Mouse (Mus musculus) forebrain, embryonic 14.5 days (tissue): ENCODE measurements around the gene Mars. TPM values are rescaled to one million over a fixed set of nuclear protein-coding genes. Genes with fewer than 3 reads are reported as not detected.
A peak's percentile ranks its signal among the peaks of the same experiment; 100 is the strongest.
"Not testable (repeated sequence)": the region's sequence is repeated elsewhere in the genome, so short reads cannot be mapped to it uniquely, and the experiment has no call there.

Source experiments
- ATAC-seq: fragments of 200-750 bp; cut with Nextera tagmentation; 2 replicates; pipeline ENCODE4 v1.8.0; 2017; ENCODE audit warnings: mild to moderate bottlenecking, moderate library complexity
- DNase-seq: peaks from one replicate; pipeline ENCODE4 v3.0.0-alpha.2; 2015; ENCODE audit warnings: low spot score
- H3K27ac ChIP-seq: fragments of 300-500 bp; sonication (generic); 2 replicates; pipeline ENCODE4 v1.5.1; 2014; ENCODE audit warnings: low read depth, mild to moderate bottlenecking, control low read depth, low read length, moderate library complexity
- H3K27me3 ChIP-seq: fragments of 300-500 bp; sonication (generic); replicated peaks from 2 replicates; pipeline ENCODE4 v1.6.1; 2014; ENCODE audit warnings: low read length, control low read depth, mixed read lengths; ENCODE audit not compliant: control insufficient read depth, insufficient read depth
- H3K36me3 ChIP-seq: fragments of 300-500 bp; sonication (generic); 2 replicates; pipeline ENCODE4 v1.6.1; 2014; ENCODE audit warnings: low read length, control low read depth; ENCODE audit not compliant: control insufficient read depth, insufficient read depth
- H3K4me1 ChIP-seq: fragments of 300-500 bp; sonication (generic); 2 replicates; pipeline ENCODE4 v1.6.1; 2014; ENCODE audit warnings: antibody characterized with exemption, low read length, control low read depth; ENCODE audit not compliant: control insufficient read depth, insufficient read depth
- H3K4me2 ChIP-seq: fragments of 300-500 bp; sonication (generic); 2 replicates; pipeline ENCODE4 v1.6.1; 2014; ENCODE audit warnings: mild to moderate bottlenecking, control low read depth, low read length
- H3K4me3 ChIP-seq: fragments of 300-500 bp; sonication (generic); 2 replicates; pipeline ENCODE4 v1.5.1; 2014; ENCODE audit warnings: low read depth, low read length, control low read depth
- H3K9ac ChIP-seq: fragments of 300-500 bp; sonication (generic); 2 replicates; pipeline ENCODE4 v1.6.1; 2014; ENCODE audit warnings: mild to moderate bottlenecking, low read length, control low read depth, moderate library complexity
- H3K9me3 ChIP-seq: fragments of 300-500 bp; sonication (generic); replicated peaks from 2 replicates; pipeline ENCODE4 v1.6.1; 2016; ENCODE audit warnings: low read length, control low read depth, mixed read lengths; ENCODE audit not compliant: control insufficient read depth
- WGBS: fragments of 180-500 bp; shearing (Covaris S2); extraction: QIAGEN DNeasy Blood & Tissue Kit; methylation state at CpG from one replicate; pipeline ENCODE4 v1.1.7; 2014; 5-methylcytosine and 5-hydroxymethylcytosine counted together
- polyA plus RNA-seq: library from polyadenylated mRNA; unstranded; fragments of >200 nt; fragmentation: Nextera tagmentation; extraction: Ambion mirVana; gene quantifications from 2 replicates; pipeline ENCODE4 v1.2.1, GENCODE M21; 2014

Mars gene
- polyA plus RNA-seq, 1 experiment from 2014 or later: 124 TPM

GRCm38 (mm10) chr10:127309167-127309566, 2.4 kb downstream of the Mars start:
- not testable (repeated sequence) for H3K9me3 ChIP-seq, H3K4me2 ChIP-seq, H3K27me3 ChIP-seq, ATAC-seq, H3K9ac ChIP-seq, H3K4me1 ChIP-seq, H3K4me3 ChIP-seq, H3K27ac ChIP-seq, DNase-seq
- WGBS: 88% methylated on average over 3 of the region's 3 CpGs
- H3K36me3 ChIP-seq: peaks cover 50% of the 10 kb centered on the region

DNA sequence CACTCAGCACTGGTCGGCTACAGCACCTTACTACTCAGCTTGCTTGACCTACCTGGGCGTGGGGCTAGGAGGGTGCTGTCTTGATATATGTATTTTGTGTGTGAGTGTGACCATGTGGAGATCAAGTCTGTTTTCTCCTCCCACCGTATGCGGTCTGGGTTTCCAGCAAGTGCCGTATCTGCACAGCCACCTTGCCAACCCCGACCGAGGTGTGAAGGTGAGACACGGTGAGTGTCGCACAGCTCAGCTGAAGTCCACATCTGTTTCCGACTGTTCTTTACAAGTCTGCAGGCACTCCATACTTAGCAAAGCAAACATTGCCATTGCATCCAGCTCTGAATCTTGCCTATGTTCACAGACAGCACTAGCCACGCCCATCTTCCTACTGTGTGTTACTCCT, 8.4 kb downstream of the Mars start:
- H3K9me3 ChIP-seq: no peaks in the 10 kb centered on the region
- H3K27me3 ChIP-seq: no peaks in the 10 kb centered on the region
- no peak for ATAC-seq
- no peak for DNase-seq
- no peaks in the 10 kb centered on the region for H3K4me1 ChIP-seq
- WGBS: 93% methylated on average over 11 of the region's 11 CpGs
- no peak overlapping the region for H3K4me3 ChIP-seq
- no peak overlapping the region for H3K4me2 ChIP-seq
- no peak overlapping the region for H3K27ac ChIP-seq
- peaks cover 99% of the 10 kb centered on the region for H3K36me3 ChIP-seq
- no peak overlapping the region for H3K9ac ChIP-seq

DNA sequence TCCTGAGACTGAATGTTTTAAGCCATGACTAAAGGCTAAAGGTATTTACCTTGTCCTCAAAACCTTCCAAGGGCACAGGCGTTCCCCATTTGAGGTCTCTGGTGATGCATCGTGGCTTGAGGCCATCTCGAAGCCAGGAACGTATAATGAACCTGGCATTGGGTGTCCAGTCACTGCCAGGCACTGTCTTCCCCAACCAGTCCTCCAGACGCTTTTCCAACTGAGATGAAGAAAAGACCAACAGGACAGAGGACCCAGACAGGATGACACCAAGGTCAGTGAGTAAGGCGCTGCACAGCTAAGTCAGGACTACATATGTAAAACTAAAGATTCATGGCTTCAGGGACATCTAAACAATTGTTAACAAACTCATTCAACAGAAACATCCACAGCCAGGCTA, 11.2 kb downstream of the Mars start:
- H3K9ac ChIP-seq: no peak overlapping the region
- 96% methylated on average over 6 of the region's 6 CpGs for WGBS
- no peaks in the 10 kb centered on the region for H3K9me3 ChIP-seq
- DNase-seq: no peak
- peaks cover 99% of the 10 kb centered on the region for H3K36me3 ChIP-seq
- no peak overlapping the region for H3K4me3 ChIP-seq
- no peaks in the 10 kb centered on the region for H3K27me3 ChIP-seq
- no peak overlapping the region for H3K4me2 ChIP-seq
- no peak overlapping the region for H3K27ac ChIP-seq
- no peaks in the 10 kb centered on the region for H3K4me1 ChIP-seq
- ATAC-seq: no peak

DNA sequence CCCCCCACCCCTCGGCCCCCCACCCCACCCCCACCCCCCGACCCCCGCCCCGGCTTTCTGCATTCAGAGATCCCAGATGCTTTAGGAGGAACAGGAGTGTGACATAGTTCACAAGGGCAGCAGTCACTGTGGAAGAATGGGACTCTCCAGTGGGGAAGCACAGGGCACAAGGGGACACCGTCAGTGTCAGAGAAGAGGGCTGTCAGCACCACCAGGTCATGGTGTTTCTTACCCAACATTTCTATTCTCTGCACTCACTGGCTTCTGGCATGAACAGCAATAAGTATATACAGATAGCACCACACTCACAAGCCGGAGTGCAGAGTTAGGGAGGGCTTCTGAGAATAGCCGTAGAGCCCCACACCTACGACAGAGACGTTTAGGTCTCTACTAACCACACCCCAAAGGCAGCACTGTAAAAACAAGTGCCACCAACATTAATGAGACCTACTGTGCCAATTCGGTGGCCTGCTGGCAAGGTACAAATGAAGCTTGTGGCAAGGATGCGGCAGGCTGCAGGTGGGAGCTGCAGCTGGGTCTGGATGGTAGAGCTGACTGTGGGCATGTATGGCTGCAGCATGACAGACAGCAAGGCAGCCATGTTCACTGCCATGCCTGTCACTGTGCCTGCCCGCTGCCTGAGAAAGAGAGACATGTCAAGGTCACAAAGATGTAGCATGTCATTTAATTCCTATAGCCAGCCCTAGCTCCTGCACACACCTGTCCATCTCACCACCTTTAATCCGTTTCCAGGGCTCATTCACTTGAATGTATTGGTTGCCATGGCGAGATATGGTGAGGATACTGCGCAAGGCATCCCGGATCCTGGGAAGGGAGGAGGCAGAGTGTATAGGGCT, 14.3 kb downstream of the Mars start:
- Histone ChIP-seq H3K27me3 (no peaks in the 10 kb centered on the region), H3K36me3 (peaks cover 94% of the 10 kb centered on the region), H3K9me3 (no peaks in the 10 kb centered on the region), H3K9ac (no peak overlapping the region), H3K4me1 (no peaks in the 10 kb centered on the region; the same call in 1 of the 2 replicates), H3K4me3 (no peak overlapping the region), H3K4me2 (no peak overlapping the region), H3K27ac (0 out of 2 replicates have a peak overlapping the region, but pooled peaks have one; percentile 6)
- DNase-seq (no peak), ATAC-seq (no peak)
- WGBS: 92% methylated on average over 16 of the region's 16 CpGs

DNA sequence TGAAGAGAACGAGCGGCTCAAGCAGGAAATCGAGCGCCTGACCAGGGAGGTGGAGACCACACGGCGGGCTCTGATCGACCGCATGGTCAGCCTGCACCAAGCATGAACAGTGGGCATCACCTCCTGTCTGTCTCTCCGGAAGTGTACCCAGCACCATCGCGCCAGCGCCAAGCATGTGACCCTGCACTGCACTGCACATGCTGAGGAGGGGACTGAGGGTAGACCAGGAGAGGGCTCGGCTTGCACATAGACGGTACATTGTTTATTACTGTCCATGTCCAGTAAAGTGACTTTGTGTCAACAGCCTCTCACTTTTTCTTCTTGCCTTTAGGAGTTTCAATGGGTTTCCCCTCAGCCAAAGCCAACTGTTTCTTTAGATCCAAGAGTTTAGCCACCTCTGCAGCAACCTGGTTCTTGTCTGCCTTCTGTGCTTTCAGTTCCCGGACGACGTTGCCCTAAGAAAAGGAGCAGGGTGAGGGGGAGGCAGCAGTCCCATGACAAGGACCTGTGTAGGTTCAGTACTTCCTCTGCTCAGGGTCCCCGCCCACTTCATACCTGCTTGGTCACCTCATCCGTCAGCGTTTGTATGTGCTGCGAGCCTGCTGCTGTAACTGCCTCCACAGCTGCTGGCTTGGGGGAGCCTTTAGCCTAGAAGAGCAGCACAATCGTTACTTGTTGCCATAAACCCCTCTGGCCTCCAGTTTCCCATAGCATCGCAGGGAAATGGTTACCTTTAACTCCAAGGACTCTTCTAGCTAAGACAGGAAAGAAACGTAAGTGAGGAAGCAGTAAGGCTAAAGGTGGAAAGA, 15.4 kb downstream of the Mars start:
- 94% methylated on average over 24 of the region's 24 CpGs for WGBS
- H3K4me2 ChIP-seq: no peak overlapping the region
- peaks cover 84% of the 10 kb centered on the region for H3K36me3 ChIP-seq
- no peaks in the 10 kb centered on the region for H3K9me3 ChIP-seq
- H3K9ac ChIP-seq: no peak overlapping the region
- H3K4me3 ChIP-seq: no peak overlapping the region
- H3K27ac ChIP-seq: no peak overlapping the region
- H3K4me1 ChIP-seq: peaks cover 9% of the 10 kb centered on the region
- no peaks in the 10 kb centered on the region for H3K27me3 ChIP-seq
- ATAC-seq (no peak), DNase-seq (no peak)

- Histone ChIP-seq H3K36me3 (peaks cover 73% of the 10 kb centered on the region), H3K9me3 (no peaks in the 10 kb centered on the region), H3K9ac (no peak overlapping the region), H3K4me1 (peaks cover 9% of the 10 kb centered on the region), H3K27me3 (no peaks in the 10 kb centered on the region), H3K4me2 (no peak overlapping the region), H3K4me3 (no peak overlapping the region), H3K27ac (no peak overlapping the region)
- ATAC-seq: no peak
- no peak for DNase-seq
- 96% methylated on average over 10 of the region's 10 CpGs for WGBS
Measured at GRCm38 (mm10) chr10:127294895-127295510, 16.6 kb downstream of the Mars start.

DNA sequence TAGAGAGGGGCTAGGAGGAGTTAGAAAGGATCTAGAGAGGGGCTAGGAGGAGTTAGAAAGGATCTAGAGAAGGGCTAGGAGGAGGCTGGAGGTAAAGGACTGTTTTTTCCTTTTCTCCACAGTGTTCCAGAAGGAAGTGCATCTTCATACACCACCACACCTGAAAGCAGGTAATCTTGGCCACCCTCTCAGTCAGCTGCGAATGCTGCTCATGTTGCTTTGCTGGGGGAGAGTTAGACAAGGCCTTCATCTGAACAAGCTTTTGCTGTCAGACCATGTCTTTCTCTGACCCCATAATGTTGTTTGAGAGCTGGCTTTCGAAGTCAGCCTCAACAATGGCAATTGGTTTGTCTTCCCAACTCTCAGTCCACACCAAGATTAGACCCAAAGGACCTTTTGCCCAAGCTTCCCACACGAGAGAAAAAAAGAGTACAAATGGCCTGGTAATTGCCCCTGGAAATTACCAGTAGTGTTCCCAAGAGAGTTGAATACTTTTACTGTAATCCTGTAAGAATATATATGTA, 17.9 kb downstream of the Mars start:
- no peak for DNase-seq

DNA sequence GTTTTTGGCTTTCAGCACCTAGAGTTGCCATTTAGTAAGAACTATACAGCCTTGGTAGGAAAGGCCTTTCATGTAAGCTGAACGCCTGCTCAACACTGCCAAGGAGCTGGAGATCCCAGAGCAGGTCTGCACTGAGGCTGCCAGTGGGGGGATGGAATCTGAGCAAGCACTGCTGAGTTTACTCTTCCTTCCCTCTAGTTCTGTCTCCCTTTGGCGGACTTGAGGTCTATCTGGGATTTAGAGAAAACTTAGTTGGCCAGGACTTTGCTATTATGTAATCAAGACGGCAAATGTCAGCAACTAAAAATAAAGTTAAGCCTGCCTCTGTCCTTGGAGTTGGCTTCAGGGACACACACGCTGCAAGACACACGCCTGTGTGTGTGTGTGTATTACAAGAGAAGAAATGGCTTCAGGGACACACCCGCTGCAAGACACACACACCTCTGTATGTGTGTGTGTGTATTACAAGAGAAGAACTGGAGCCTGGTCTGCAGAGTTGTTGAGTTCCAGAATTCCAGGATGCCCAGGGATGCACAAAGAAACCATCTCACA, 18.5 kb downstream of the Mars start:
- Histone ChIP-seq H3K36me3 (peaks cover 54% of the 10 kb centered on the region), H3K27ac (no peak overlapping the region), H3K4me2 (no peak overlapping the region), H3K4me1 (peaks cover 10% of the 10 kb centered on the region), H3K9ac (no peak overlapping the region), H3K27me3 (no peaks in the 10 kb centered on the region), H3K4me3 (no peak overlapping the region), H3K9me3 (no peaks in the 10 kb centered on the region)
- WGBS: 91% methylated on average over 6 of the region's 6 CpGs
- ATAC-seq: no peak
- no peak for DNase-seq

More for the DNA sequence above, 17.9 kb downstream of the Mars start:
- WGBS: 90% methylated on average over 3 of the region's 3 CpGs
- Histone ChIP-seq H3K4me3 (no peak overlapping the region), H3K36me3 (peaks cover 59% of the 10 kb centered on the region), H3K9me3 (no peaks in the 10 kb centered on the region), H3K27me3 (no peaks in the 10 kb centered on the region), H3K4me2 (no peak overlapping the region), H3K27ac (no peak overlapping the region), H3K9ac (no peak overlapping the region), H3K4me1 (peaks cover 9% of the 10 kb centered on the region)
- no peak for ATAC-seq
